Mouse (Mus musculus): ENCODE measurements around the gene Ubl3. TPM values are rescaled to one million over a fixed set of nuclear protein-coding genes. Genes with fewer than 3 reads are reported as not detected.

Ubl3 gene
- 100 to 1,000 TPM; 221 to 227 TPM for total RNA-seq (2021)
- long read RNA-seq, experiment 1, transcript Ubl3-201 (5 exons, 2,537 nt) = major isoform, 222 of 263 reads
- long read RNA-seq, experiment 1, transcript Ubl3-204 (6 exons, 2,064 nt) = minor isoform, 30 of 263 reads
- long read RNA-seq, experiment 1, partial matches to known transcripts = 11 of 263 reads
- long read RNA-seq, experiment 1, other reads (novel, unspliced or antisense) = 0 of 263 reads
- long read RNA-seq, experiment 2, full-length matches to known transcripts = 309 of 318 reads
- long read RNA-seq, experiment 2, partial matches to known transcripts = 1 of 318 reads
- long read RNA-seq, experiment 2, other reads (novel, unspliced or antisense) = 8 of 318 reads

DNA sequence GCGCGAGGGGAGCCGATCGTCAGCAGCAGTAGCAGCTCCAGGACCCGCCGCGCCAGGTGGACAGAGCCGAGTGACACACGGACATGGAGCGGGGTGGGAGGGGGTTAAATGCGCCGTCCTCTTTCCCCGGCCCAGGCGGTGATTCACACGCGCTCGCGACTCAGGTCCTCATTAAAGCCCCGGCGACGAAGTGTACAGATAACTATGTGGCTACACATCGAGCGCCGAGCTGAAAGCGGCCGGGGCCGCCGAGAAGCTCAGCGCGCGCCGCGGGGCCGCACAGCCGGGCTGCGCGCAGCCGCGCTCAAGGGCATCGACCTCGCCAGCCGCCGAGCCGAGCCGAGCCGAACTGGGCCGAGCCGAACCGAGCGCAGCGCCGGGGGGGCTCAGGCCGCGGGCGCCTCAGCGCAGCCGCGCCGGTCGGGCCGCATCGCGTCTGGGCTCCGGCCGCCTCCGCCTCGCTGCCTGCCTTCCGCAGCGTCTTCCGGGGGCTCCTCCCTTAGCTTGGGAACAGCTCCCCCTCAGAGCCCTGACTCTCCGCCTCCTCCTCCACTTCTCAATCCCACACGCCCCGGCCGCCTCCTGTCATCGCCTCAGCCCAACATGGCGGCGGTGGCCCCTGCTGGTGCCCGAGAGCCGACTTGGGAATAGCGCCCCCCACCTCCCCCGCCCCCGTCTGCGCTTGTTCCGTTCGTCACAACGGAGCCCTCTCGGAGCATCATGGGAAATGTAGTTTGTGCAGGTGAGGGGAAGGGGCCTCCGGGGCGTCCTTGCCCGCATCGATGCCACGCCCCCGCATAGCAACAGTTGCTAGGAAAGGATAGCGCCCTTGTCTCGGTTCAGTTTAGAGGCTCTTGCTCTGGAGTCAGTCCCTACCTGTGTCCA, at the start of gene Ubl3:
TSS of gene Ubl3 (minus strand) at position 603 of the 885 bp plus-strand sequence.
- TF ChIP-seq CTCF (conservative IDR thresholded peaks at IDR 0.05) = peak; percentile 53
- peak within 1 kb of the TSS; percentile 97 for H3K27ac ChIP-seq
- peak within 1 kb of the TSS; percentile 70 for H3K4me3 ChIP-seq
- peak; percentile 88 to 92 for DNase-seq (ENCODE audit: low spot score in 2 of 2)

DNA sequence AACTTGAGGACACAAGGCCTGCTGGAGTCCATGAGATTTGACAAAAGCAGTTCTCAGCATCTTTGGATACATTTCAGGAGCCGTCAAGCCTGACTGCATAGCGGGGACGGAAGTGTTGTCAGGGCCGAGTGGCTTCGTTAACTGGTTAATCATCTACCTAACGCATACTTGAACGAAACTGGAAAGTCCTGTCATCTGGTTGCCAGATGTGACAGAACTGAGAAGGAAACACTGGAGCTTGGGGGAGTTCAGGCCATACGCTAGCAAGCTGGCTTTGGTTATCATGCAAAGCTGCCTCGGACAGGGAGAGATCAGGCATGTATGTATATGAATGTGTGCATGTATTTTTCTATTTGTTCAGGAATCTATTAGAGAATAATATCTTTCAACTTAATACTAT, 45.8 kb upstream of the Ubl3 start:
- Histone ChIP-seq H3K4me3 (no peak overlapping the region), H3K27ac (no peak overlapping the region)
- DNase-seq (ENCODE audit: low spot score in 2 of 2) = no peak
- TF ChIP-seq CTCF (conservative IDR thresholded peaks at IDR 0.05) = no peak

DNA sequence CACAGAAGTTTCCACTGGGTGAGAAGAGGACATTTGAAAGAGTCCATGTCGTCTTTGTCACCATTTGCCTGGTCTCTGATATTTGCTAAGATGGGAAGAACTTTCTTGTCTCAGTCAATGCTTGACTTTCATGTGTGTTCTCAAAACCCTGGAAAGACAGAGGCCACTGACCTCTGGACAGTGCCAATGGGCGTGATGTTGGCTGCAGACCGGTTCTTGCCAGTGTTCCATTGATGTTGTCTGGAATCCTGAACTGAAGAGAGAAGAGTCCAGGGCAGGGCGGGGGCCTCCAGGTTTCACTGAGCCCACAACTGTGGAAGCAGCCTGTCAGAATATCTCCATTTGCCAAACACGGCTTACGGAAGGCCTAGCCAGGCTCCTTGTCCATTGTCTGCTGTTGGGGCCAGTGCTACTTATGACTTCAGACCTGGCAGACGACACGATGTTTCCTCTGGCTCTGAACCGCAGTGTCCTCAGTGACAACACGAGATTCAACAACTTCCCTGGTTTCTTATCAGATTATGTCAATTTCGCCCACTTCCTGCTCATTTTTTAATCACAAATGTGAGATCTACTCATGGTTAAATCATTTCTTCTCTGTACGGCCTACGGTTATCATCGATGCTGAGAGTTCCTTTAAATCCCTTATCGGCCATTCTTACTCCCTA, 43.6 kb upstream of the Ubl3 start:
- TF ChIP-seq CTCF (conservative IDR thresholded peaks at IDR 0.05) = no peak
- no peak overlapping the region for H3K4me3 ChIP-seq
- no peak for DNase-seq (ENCODE audit: low spot score in 2 of 2)
- H3K27ac ChIP-seq = no peak overlapping the region

DNA sequence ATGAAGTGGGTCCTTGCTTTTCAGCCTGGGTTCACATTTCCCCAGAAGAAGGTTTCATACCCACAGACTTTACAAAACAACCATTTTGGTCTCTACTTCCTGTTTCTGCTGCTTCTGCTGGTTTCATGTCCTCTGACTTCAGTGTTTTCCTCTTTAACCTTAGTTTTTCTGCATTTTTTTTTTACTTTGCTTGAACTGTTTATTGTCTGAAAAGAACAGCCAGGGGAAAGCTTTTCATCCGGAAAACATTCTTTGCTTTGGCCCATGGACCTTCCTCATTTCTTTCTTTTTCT, 42.8 kb upstream of the Ubl3 start:
- no peak for DNase-seq (ENCODE audit: low spot score in 2 of 2)
- no peak overlapping the region for H3K27ac ChIP-seq
- no peak for TF ChIP-seq CTCF (conservative IDR thresholded peaks at IDR 0.05)
- H3K4me3 ChIP-seq = no peak overlapping the region

DNA sequence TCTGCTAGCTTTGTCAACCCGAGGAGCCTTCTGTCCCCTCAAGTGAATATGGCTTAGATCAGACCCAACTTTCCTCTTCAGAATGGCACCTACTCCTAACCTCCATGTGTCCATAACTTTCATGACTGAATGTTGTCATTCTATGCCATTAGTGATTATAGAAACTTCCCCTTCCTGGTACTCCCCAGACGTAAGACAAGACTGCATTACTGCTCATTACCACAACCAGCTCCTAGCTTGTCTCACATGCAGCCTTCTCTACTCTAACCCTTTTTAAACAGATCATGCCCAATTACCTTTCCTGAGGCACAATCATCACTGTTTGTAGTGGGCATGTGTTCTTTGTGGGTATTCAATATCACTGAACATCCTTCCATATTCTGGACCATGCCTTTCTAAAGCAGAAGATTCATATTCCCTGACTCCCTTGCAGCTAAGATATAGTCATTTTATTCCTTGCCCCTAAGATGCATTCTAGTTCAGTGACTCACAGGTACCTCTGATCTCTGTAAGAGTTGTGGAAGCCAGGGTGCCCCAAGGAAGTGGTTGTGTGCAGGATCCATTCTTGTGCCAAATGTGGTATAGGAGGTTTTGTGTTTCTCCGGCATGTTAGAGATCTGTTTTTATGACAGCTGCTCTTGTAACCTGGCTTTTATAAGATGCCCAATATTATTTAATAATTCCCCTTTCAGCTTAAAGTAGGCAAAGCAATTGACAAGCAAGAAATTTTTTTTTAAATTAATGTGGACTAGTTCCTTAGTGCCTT, 42.3 kb upstream of the Ubl3 start:
- no peak for DNase-seq (ENCODE audit: low spot score in 2 of 2)

DNA sequence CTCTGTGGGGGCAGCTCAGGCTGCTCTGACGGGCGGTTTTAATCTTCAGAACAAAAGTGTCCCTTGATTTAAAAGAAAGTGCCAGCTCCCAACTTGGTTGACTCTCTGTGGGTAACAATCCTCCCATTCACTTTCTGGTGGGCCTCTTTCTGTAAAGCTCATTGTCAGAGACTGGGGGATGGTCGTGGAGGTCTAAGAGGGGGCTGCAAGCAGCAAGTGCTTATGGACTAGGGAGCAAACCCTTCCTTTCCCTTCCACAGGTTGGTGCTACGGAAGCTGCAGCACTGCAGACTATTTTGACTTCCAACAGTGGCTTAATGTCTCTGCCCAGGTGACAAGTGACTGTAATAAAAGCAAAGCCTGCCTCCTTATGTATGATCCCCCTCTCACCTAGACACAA, 41.0 kb upstream of the Ubl3 start:
- H3K27ac ChIP-seq = no peak overlapping the region
- TF ChIP-seq CTCF (conservative IDR thresholded peaks at IDR 0.05) = no peak
- H3K4me3 ChIP-seq = no peak overlapping the region
- DNase-seq (ENCODE audit: low spot score in 2 of 2) = no peak

More for the DNA sequence above, 42.3 kb upstream of the Ubl3 start:
- no peak overlapping the region for H3K4me3 ChIP-seq
- H3K27ac ChIP-seq = no peak overlapping the region
- no peak for TF ChIP-seq CTCF (conservative IDR thresholded peaks at IDR 0.05)

DNA sequence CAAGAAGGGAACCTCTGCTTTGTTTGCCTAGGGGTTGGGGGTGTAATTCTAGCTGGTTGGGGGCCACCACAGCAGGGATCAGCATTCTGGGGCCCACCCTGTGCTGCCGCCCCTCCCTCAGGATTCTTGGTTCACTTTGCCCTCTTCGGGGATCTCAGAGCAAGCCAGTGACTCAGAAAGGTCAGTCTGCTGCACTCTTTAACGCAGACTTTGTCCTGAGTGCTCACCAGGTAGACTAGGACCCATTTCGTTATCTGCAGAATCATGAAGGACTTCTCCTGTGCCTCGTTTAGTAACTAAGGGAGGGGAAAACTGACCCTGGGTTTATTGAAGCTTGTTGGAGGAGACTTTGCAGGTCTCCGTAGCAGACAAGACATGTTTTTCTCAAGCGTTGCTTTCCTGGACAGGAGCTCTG, 38.9 kb upstream of the Ubl3 start:
- no peak overlapping the region for H3K4me3 ChIP-seq
- no peak for TF ChIP-seq CTCF (conservative IDR thresholded peaks at IDR 0.05)
- no peak overlapping the region for H3K27ac ChIP-seq
- no peak for DNase-seq (ENCODE audit: low spot score in 2 of 2)

DNA sequence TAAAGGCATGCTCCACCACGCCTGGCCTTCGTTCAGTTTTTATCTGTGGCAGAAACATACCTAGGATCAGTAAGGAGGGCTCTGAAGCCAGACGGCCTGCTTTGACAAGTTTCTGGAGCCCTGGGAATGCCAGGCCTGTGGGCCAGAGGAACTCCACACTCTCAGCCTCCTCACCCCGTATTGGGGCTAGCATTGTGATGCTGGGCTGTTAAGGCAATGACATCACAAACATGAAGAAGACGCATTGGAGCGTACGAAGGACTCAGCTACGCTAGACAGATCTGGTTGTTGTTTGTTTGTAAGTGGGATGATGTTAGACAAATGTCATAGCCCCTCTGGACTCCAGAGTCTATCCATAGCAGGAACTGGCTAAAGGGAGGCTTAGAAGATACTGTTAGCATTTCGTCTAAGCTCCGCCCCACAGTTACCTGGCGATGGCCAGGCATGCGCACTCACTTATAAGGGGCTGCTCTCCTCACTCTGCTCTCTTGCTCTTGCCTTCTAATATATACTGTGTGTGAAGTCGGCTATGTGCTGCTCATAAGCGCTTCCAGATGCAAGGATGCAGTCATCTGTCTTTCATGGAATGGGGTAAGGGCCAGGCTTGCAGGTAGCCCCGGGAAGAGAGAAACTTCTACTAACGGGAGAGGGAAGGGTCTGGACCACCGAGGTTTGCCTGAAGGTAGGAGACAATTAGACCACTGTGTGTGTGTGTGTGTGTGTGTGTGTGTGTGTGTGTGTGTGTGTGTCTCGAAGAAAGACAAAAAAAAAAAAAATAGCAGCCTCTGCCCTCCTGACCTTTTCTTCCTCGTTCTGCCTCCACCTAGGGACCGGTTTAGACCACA, 38.2 kb upstream of the Ubl3 start:
- no peak for TF ChIP-seq CTCF (conservative IDR thresholded peaks at IDR 0.05)
- DNase-seq (ENCODE audit: low spot score in 2 of 2) = no peak
- H3K4me3 ChIP-seq = no peak overlapping the region
- no peak overlapping the region for H3K27ac ChIP-seq

DNA sequence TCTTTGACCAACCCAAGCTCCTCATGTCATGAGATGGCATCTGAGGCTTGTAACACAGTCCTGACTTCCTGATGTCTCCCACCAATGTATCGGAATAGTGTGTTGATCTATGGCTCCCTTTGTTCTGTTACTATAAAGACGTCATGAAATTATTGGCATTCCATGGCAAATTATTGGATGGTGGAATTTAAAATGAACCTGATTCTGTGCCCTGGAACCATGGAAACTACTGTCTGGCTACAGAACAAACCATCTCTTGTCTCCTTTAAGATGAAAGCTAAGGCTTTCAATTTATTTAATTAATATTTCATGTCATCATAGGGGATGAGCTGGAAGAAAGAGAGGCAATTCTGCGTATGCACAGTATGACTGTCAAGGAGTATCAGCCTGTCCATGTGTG, 36.4 kb upstream of the Ubl3 start:
- no peak for DNase-seq (ENCODE audit: low spot score in 2 of 2)
- no peak for TF ChIP-seq CTCF (conservative IDR thresholded peaks at IDR 0.05)
- Histone ChIP-seq H3K4me3 (no peak overlapping the region), H3K27ac (no peak overlapping the region)

DNA sequence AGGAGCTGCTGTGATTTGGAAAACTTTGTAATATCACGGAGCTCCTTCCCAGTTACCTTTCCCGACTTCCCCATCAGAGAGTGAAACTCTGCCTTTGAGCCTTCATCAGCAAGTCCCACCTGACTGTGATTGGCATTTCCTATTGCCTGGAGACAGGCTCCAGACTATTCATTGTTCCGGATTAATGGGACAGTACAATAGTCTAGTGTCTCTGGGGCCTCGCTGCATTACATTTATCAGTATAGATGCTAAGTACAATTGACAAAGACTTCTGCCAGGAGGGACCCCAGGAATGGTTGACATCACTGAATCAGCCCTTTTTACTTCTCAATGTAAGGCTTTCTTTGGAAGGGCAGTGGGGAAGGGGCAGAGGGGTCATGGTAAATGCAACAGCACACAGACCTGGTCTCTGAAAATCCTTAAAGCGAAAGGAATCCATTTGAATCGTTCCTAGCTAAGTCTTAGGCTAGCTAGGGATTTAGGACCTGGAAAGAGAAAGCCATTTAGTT, 35.6 kb upstream of the Ubl3 start:
- no peak for DNase-seq (ENCODE audit: low spot score in 2 of 2)
- no peak for TF ChIP-seq CTCF (conservative IDR thresholded peaks at IDR 0.05)
- Histone ChIP-seq H3K4me3 (no peak overlapping the region), H3K27ac (no peak overlapping the region)

DNA sequence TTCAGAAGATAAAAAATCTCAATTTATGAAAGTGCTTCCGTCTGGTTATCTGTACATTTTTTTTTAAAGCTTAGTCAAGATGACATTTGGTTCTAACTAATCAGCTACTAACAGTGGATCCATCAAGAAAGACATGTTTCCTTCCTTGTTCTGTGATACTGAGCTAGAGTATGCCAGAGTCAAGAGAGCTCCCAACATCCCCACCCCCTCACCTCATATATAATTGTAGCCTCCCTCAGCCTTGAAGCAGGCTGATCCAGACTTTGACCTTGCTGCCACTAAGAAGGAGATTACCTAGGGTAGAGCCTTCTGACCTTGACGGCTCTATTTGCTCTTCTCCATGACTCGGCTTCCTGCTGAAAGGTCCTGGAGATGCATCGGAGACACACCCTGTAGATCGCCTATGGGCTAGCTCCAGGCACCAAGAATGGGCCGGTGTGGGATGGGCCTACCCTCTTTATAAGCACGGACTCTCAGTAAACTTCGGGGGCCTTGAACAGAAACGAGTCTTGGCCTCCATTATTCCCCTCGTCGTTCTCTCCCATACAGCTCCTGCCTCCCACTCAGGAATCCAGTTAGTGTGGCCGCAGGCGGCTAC, 27.9 kb upstream of the Ubl3 start:
- no peak for DNase-seq (ENCODE audit: low spot score in 2 of 2)
- H3K4me3 ChIP-seq = no peak overlapping the region
- H3K27ac ChIP-seq = no peak overlapping the region
- TF ChIP-seq CTCF (conservative IDR thresholded peaks at IDR 0.05) = no peak
